Mouse (Mus musculus) midbrain, embryonic 14.5 days (tissue): ENCODE results near the gene Gcfc2. TPM values are rescaled to one million over a fixed set of nuclear protein-coding genes. Genes with fewer than 3 reads are reported as not detected.

Source experiments
- ATAC-seq: fragments of 200-750 bp; cut with Nextera tagmentation; 2 replicates; pipeline ENCODE4 v1.8.0; 2017; ENCODE audit warnings: moderate number of reproducible peaks, moderate library complexity; ENCODE audit not compliant: low FRiP score, low TSS enrichment
- DNase-seq: peaks from one replicate; pipeline ENCODE4 v3.0.0-alpha.2; 2015
- H3K27ac ChIP-seq: fragments of 300-500 bp; sonication (generic); replicated peaks from 2 replicates; pipeline ENCODE4 v1.5.1; 2014; ENCODE audit warnings: mild to moderate bottlenecking, low read depth, low read length, moderate library complexity
- H3K27me3 ChIP-seq: fragments of 300-500 bp; sonication (generic); 2 replicates; pipeline ENCODE4 v1.6.1; 2014; ENCODE audit warnings: low read length, control low read depth, mixed read lengths; ENCODE audit not compliant: control insufficient read depth, insufficient read depth
- H3K36me3 ChIP-seq: fragments of 300-500 bp; sonication (generic); 2 replicates; pipeline ENCODE4 v1.6.1; 2014; ENCODE audit warnings: low read length, control low read depth; ENCODE audit not compliant: control insufficient read depth, insufficient read depth
- H3K4me1 ChIP-seq: fragments of 300-500 bp; sonication (generic); 2 replicates; pipeline ENCODE4 v1.6.1; 2014; ENCODE audit warnings: mild to moderate bottlenecking, antibody characterized with exemption, low read length, control low read depth; ENCODE audit not compliant: control insufficient read depth, insufficient read depth
- H3K4me2 ChIP-seq: fragments of 300-500 bp; sonication (generic); 2 replicates; pipeline ENCODE4 v1.6.1; 2014; ENCODE audit warnings: mild to moderate bottlenecking, low read length, moderate library complexity
- H3K4me3 ChIP-seq: fragments of 300-500 bp; sonication (generic); replicated peaks from 2 replicates; pipeline ENCODE4 v1.5.1; 2014; ENCODE audit warnings: low read depth, low read length
- H3K9ac ChIP-seq: fragments of 300-500 bp; sonication (generic); replicated peaks from 2 replicates; pipeline ENCODE4 v1.6.1; 2014; ENCODE audit warnings: mild to moderate bottlenecking, low read length, moderate library complexity
- H3K9me3 ChIP-seq: fragments of 300-500 bp; sonication (generic); 2 replicates; pipeline ENCODE4 v1.6.1; 2016; ENCODE audit warnings: low read length, control low read depth, mixed read lengths; ENCODE audit not compliant: control insufficient read depth
- WGBS: fragments of 180-500 bp; shearing (Covaris S2); extraction: QIAGEN DNeasy Blood & Tissue Kit; methylation state at CpG from one replicate; pipeline ENCODE4 v1.1.7; 2014; 5-methylcytosine and 5-hydroxymethylcytosine counted together
- polyA plus RNA-seq: library from polyadenylated mRNA; unstranded; fragments of >200 nt; fragmentation: Nextera tagmentation; extraction: Ambion mirVana; gene quantifications from 2 replicates; pipeline ENCODE4 v1.2.1, GENCODE M21; 2014

Gcfc2 gene
- 10.1 and 12.4 TPM in 2 replicates for polyA plus RNA-seq

DNA sequence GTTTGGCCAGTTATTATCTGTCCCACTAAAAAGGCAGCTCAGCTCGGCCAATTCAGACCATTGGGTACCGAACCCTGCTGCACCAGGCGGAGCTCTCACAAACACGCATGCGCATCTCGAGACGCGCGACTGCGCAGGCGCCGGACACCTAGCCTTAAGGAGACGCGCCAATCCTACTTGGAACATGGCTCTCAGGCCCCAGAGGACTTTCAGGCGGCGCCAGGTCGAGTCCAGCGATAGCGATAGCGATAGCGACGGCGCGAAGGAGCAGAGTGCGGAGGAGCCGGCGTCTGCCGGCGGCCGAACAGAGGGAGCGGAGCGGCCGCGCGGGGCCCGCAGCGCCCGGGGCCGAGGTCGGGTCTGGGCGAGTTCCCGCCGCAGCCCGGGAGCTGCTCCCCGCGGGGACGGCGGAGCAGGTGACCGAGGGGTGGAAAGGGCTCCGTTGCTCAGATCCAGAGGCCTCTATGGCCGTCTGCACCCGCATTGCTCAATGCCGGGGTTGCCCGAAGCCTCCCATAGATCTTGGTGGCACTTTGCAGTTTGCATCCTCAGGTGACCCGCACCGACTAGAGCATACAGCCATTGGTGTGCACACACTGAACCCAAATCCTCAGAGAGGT, at the start of gene Gcfc2:
Gcfc2 (plus strand) TSS at position 147 of the 620 bp plus-strand sequence.
- Histone ChIP-seq H3K27me3 (no peaks in the 10 kb centered on the region), H3K9ac (peak within 1 kb of the TSS; percentile 81), H3K9me3 (no peaks in the 10 kb centered on the region), H3K36me3 (peaks cover 28% of the 10 kb centered on the region), H3K4me1 (peaks cover 12% of the 10 kb centered on the region), H3K27ac (peak within 1 kb of the TSS; percentile 37; the same call in 1 of the 2 replicates), H3K4me3 (peak within 1 kb of the TSS; percentile 74), H3K4me2 (peak within 1 kb of the TSS; percentile 70)
- peak; percentile 94 for ATAC-seq
- WGBS, result under 1% methylated on average over 56 of the region's 56 CpGs
- peak; percentile 98 for DNase-seq

DNA sequence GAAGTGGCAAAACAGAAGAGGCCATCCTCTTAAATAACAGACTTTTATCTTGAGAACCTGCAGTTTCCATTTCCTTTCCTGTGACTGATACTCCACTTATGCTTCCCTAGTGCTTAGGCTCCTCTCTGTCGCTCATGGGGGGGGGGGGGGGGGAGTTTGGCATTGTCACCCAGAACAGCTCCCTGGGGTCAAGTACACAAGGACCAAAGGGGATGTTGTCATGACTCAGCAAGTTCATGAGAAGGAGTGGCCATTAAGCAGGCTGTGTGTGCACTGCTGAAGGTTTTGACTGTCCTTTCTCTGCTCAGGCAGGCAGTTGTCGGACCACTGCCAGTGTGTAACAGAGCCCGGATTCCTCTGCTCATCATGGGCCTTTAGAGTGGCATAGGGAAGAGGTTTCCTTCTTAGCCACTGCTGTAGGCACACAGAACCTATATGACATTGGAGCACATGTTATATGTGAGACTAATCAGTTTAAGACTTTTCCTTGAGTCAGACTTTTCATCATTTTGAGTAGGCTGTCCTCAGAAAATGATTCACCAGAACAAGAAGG, 27.7 kb upstream of the Gcfc2 start:
- no peak overlapping the region for H3K4me3 ChIP-seq
- 82% methylated on average over 2 of the region's 3 CpGs for WGBS
- H3K27ac ChIP-seq, result no peak overlapping the region
- H3K36me3 ChIP-seq, result no peaks in the 10 kb centered on the region
- ATAC-seq (no peak), DNase-seq (no peak)
- H3K4me1 ChIP-seq, result no peaks in the 10 kb centered on the region
- H3K9ac ChIP-seq, result no peak overlapping the region
- no peaks in the 10 kb centered on the region for H3K27me3 ChIP-seq
- H3K9me3 ChIP-seq, result no peaks in the 10 kb centered on the region
- no peak overlapping the region for H3K4me2 ChIP-seq

DNA sequence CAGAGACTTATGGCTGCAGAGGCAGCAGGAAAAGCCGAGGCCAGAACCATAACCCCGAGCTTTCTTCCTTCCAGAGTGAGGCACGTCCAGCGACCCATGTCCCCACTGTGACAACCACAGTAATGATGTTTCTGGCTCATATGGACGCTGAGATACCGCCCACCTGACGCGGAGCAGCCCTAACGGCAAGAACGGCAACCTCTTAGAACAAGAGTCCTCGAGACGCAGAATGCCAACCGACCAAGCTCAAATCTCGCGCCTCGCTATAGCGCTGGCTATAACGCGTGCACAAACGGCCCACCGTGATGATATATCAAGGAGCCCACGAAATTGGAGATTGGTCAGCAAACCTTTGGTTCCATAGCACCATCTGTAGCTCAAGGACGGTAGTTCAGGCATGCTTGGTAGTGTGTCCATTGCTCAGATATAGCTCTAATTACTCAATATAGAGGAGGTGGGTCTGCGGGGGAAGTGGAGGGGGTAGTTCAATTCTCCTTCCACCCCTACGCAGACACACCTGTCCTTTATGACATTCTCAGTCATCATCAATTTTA, 13.1 kb upstream of the Gcfc2 start:
- WGBS, result 90% methylated on average over 25 of the region's 25 CpGs
- Histone ChIP-seq H3K27ac (no peak overlapping the region), H3K36me3 (no peaks in the 10 kb centered on the region)

DNA sequence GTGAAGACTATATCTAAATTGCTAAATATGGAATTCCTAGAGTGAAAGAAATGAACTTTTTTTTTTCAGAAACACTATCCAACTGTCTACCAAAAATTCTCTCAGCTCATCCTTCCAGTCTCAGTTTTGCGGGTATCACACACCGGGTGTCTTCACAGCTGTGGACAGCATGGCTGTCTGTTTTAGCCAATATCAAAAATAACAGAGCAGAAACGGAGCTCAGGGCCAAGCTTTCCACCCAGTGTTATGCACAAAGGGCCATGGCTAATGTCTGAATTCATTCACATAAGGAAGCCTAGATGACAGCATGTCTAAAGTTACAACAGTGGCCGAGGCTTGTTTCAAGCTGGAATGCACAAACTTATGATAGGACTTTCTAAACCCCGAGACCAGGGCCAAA, 12.2 kb upstream of the Gcfc2 start:
- ATAC-seq, result no peak
- no peaks in the 10 kb centered on the region for H3K27me3 ChIP-seq
- no peak for DNase-seq
- H3K9me3 ChIP-seq, result no peaks in the 10 kb centered on the region
- H3K36me3 ChIP-seq, result no peaks in the 10 kb centered on the region
- no peak overlapping the region for H3K4me3 ChIP-seq
- no peaks in the 10 kb centered on the region for H3K4me1 ChIP-seq
- H3K9ac ChIP-seq, result no peak overlapping the region
- WGBS, result 88% methylated on average over 5 of the region's 5 CpGs
- H3K27ac ChIP-seq, result no peak overlapping the region
- no peak overlapping the region for H3K4me2 ChIP-seq

More for the DNA sequence above, 13.1 kb upstream of the Gcfc2 start:
- DNase-seq (no peak), ATAC-seq (no peak)
- Histone ChIP-seq H3K27me3 (no peaks in the 10 kb centered on the region), H3K9me3 (no peaks in the 10 kb centered on the region), H3K4me1 (no peaks in the 10 kb centered on the region), H3K4me3 (no peak overlapping the region), H3K4me2 (no peak overlapping the region), H3K9ac (no peak overlapping the region)

DNA sequence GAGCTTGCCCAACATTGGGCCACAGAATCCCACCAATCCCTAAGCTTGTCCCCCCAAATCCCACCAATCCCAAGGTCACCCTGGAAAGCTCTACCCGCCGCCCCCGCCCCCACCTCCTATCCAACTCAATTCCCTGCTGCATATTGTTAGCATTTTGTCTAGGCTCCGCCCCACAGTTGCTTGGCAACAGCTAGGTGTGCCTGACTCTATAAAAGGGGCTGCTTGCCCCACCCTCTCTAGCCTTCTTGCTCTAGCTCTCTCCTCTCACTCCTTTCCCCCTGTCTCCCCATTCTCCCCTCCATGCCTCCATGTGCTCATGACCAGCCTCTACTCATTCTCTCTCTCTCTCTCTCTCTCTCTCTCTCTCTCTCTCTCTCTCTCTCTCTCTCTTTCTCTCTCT, 11.8 kb upstream of the Gcfc2 start:
- Histone ChIP-seq H3K4me1 (no peaks in the 10 kb centered on the region), H3K27me3 (no peaks in the 10 kb centered on the region), H3K4me2 (no peak overlapping the region), H3K4me3 (no peak overlapping the region), H3K9me3 (no peaks in the 10 kb centered on the region), H3K9ac (no peak overlapping the region), H3K36me3 (no peaks in the 10 kb centered on the region), H3K27ac (no peak overlapping the region)
- no peak for DNase-seq
- 81% methylated on average over 4 of the region's 4 CpGs for WGBS
- no peak for ATAC-seq

DNA sequence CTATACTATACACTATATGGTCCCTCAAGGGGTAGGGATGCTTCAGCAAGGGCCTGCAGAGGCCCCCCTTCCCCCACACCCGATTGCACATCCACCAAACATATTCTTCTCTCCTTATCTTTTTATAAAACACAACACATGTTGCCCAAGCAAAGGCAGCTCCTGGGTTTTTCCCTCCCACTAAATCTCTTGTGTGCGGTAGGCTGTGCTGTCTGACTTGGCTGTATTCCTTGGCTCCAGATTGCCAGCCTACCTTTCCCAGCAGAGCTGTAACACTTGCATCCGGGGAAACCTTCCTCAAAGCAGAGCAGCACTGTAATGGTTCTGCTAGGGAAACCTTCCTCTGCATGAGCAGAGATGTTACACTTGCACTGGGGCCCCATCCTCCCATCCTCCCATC, 11.3 kb upstream of the Gcfc2 start:
- no peak overlapping the region for H3K4me3 ChIP-seq
- DNase-seq (no peak), ATAC-seq (no peak)
- H3K4me1 ChIP-seq, result no peaks in the 10 kb centered on the region
- no peak overlapping the region for H3K9ac ChIP-seq
- H3K27ac ChIP-seq, result no peak overlapping the region
- H3K9me3 ChIP-seq, result no peaks in the 10 kb centered on the region
- H3K36me3 ChIP-seq, result no peaks in the 10 kb centered on the region
- WGBS, result 89% methylated on average over 3 of the region's 3 CpGs
- no peaks in the 10 kb centered on the region for H3K27me3 ChIP-seq
- H3K4me2 ChIP-seq, result no peak overlapping the region

DNA sequence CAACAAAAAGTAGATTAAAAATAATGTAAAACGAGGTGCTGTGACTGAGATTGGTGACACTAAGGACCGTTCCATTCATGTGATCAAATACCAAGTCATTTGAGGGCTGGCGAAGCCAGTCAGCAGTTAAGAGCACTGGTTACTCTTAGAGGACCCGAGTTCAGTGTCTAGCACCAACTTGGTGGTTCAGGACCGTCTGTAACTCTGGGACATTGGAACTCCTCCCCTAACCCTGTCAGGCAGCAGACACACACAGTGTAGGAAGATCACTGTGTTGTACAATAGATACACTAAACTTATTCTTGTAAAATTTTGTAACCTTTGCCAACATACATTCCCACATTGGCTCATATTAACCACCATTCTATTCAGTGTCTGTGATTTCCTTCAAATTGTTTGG, 835 bp downstream of the Gcfc2 start:
- no peak overlapping the region for H3K27ac ChIP-seq
- peak overlapping the region; percentile 74 for H3K4me3 ChIP-seq
- no peaks in the 10 kb centered on the region for H3K27me3 ChIP-seq
- H3K4me1 ChIP-seq, result peaks cover 12% of the 10 kb centered on the region
- WGBS, result 10% methylated on average over 5 of the region's 5 CpGs
- peaks cover 30% of the 10 kb centered on the region for H3K36me3 ChIP-seq
- peak; percentile 12 for DNase-seq
- ATAC-seq, result no peak
- H3K9me3 ChIP-seq, result no peaks in the 10 kb centered on the region
- peak overlapping the region; percentile 70 for H3K4me2 ChIP-seq
- H3K9ac ChIP-seq, result peak overlapping the region; percentile 81

DNA sequence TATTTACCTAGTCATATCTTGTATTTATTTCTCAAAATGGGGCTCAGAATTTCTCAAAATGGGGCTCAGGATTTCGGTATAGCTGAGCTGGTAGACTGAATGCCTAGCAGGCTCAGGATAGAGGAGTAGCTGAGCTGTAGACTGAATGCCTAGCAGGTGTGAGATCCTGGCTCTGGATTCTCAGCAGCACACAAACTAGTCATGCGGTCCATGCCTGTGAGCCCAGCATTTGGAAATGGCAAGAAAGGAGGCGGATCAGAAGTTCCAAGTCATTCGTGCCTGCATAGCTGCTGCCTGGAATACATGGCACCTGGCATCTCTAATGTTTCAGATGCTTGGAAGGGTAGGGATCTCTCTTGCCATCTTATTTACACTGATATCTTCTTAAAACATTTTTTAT, 5.9 kb downstream of the Gcfc2 start:
- H3K9ac ChIP-seq, result no peak overlapping the region
- no peaks in the 10 kb centered on the region for H3K27me3 ChIP-seq
- ATAC-seq, result no peak
- no peak overlapping the region for H3K4me2 ChIP-seq
- H3K9me3 ChIP-seq, result no peaks in the 10 kb centered on the region
- no peak overlapping the region for H3K27ac ChIP-seq
- peaks cover 8% of the 10 kb centered on the region for H3K4me1 ChIP-seq
- H3K36me3 ChIP-seq, result peaks cover 73% of the 10 kb centered on the region
- H3K4me3 ChIP-seq, result no peak overlapping the region
- no peak for DNase-seq
- 93% methylated on average over 4 of the region's 4 CpGs for WGBS

DNA sequence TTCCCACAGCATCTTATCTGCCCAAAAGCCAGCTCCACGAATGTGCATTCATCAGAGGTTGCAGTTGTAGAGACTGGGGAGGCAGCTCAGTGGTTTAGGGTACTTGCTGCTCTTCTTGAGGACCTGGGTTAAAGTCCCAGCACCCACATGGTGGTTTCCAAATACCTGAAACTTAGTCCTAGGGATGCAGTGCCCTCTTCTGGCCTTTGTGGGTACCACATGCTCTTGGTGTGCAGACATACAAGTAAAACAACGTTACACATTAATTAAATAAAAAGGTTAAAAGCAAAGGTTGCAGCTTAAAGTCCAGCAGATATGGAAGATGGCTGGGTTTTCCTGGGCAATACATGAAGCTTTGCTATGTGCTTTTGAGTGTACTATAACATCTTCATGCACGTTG, 9.8 kb downstream of the Gcfc2 start:
- H3K9ac ChIP-seq, result no peak overlapping the region
- no peaks in the 10 kb centered on the region for H3K4me1 ChIP-seq
- 96% methylated on average over 3 of the region's 3 CpGs for WGBS
- no peak overlapping the region for H3K27ac ChIP-seq
- H3K27me3 ChIP-seq, result no peaks in the 10 kb centered on the region
- peaks cover 82% of the 10 kb centered on the region for H3K36me3 ChIP-seq
- no peak for ATAC-seq
- no peaks in the 10 kb centered on the region for H3K9me3 ChIP-seq
- H3K4me3 ChIP-seq, result no peak overlapping the region
- no peak for DNase-seq
- no peak overlapping the region for H3K4me2 ChIP-seq
